Mouse (Mus musculus): Measurements from ENCODE around the gene Smarca2. TPM values are rescaled to one million over a fixed set of nuclear protein-coding genes. Genes with fewer than 3 reads are reported as not detected.
A peak's percentile ranks its signal among the peaks of the same experiment; 100 is the strongest.
"Not testable (repeated sequence)": the region's sequence is repeated elsewhere in the genome, so short reads cannot be mapped to it uniquely, and the experiment has no call there.

Smarca2 gene
- polyA plus RNA-seq, 2 experiments = 72.2 to 104 TPM

DNA sequence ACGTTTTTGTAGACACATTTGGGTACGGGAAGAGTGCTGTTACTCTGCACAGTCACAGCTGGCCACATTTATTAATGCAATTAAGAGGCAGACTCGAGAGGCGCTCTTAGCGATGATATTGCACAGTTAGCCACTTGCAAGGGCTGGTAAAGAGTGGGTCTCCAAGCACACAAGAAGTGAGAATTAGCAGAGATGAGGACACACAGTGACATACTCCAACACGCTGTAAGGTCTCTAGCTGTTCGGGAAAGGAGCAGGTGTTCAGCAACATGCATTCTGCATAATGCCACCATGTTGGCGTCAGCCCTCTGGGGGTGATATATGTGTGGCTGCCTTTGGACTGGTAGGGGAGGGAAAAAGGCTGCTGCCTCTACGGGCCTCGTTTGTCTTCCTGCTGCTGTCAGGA lies 129.9 kb downstream of the Smarca2 start:
- Histone ChIP-seq H3K4me2 (replicated peaks; ENCODE audit: low read depth, low read length, severe bottlenecking) (no peak overlapping the region), H3K36me3 (ENCODE audit: control insufficient read depth, insufficient read depth, low read length) (no peaks in the 10 kb centered on the region), H3K27ac (replicated peaks; ENCODE audit: low read depth, low read length) (no peak overlapping the region), H3K9me3 (ENCODE audit: control insufficient read depth, low read length) (no peaks in the 10 kb centered on the region), H3K27me3 (ENCODE audit: control insufficient read depth, insufficient read depth, low read length) (no peaks in the 10 kb centered on the region), H3K9ac (ENCODE audit: low read depth, low read length, severe bottlenecking) (no peak overlapping the region), H3K4me3 (replicated peaks; ENCODE audit: low read length) (no peak overlapping the region), H3K4me1 (ENCODE audit: control insufficient read depth, insufficient read depth, low read length) (peaks cover 23% of the 10 kb centered on the region)
- DNase-seq (ENCODE audit: low spot score) (no peak), ATAC-seq (ENCODE audit: low FRiP score, low read depth) (no peak)
- WGBS = 51% methylated on average over 10 of the region's 10 CpGs
- no peak for TF ChIP-seq POLR2A (IDR thresholded peaks at IDR 0.05; ENCODE audit: borderline replicate concordance, extremely low read depth, insufficient read depth, insufficient read length)

DNA sequence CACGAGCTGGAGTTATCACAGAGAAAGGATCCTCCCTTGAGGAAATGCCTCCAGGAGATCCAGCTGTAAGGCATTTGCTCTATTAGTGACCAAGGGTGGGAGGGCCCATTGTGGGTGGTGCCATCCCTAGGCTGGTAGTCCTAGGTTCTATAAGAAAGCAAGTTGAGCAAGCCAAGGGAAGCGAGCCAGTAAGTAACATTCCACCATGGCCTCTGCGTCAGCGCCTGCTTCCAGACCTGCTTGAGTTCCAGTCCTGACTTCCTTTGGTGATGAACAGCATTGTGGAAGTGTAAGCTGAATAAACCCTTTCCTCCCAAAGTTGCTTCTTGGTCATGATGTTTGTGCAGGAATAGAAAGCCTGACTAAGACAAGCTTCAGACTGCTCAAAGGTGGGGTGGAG lies 140.2 kb downstream of the Smarca2 start:
- not testable (repeated sequence) for DNase-seq (ENCODE audit: low spot score); H3K4me1 ChIP-seq (ENCODE audit: control insufficient read depth, insufficient read depth, low read length); H3K4me3 ChIP-seq (replicated peaks; ENCODE audit: low read length); H3K9ac ChIP-seq (ENCODE audit: low read depth, low read length, severe bottlenecking); H3K27ac ChIP-seq (replicated peaks; ENCODE audit: low read depth, low read length); H3K9me3 ChIP-seq (ENCODE audit: control insufficient read depth, low read length); H3K27me3 ChIP-seq (ENCODE audit: control insufficient read depth, insufficient read depth, low read length); ATAC-seq (ENCODE audit: low FRiP score, low read depth); H3K4me2 ChIP-seq (replicated peaks; ENCODE audit: low read depth, low read length, severe bottlenecking); H3K36me3 ChIP-seq (ENCODE audit: control insufficient read depth, insufficient read depth, low read length)
- WGBS = 85% methylated on average over 4 of the region's 4 CpGs

DNA sequence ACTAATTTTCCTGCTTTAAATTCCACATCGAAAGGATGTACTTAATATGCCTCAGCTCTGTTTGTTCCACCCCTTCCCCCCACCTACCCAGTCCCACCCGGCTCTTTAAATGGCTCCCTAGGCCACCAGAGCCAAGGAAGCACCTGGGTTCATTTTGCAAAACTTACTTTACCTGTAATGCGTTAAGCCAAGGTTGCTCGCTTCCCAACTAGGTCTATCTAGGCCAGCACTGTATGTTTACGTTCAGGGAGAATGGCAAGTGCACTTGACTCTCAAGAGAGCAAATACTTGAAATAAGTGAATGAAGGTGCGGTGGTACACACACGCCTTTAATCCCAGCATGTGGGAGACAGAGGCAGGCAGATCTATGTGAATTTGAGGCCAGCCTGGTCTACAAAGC lies 140.7 kb downstream of the Smarca2 start:
- Histone ChIP-seq H3K4me2 (replicated peaks; ENCODE audit: low read depth, low read length, severe bottlenecking) (no peak overlapping the region), H3K4me3 (replicated peaks; ENCODE audit: low read length) (no peak overlapping the region), H3K9me3 (ENCODE audit: control insufficient read depth, low read length) (no peaks in the 10 kb centered on the region), H3K36me3 (ENCODE audit: control insufficient read depth, insufficient read depth, low read length) (0 out of 2 replicates have a peak, but pooled peaks cover 4% of the 10 kb centered on the region), H3K4me1 (ENCODE audit: control insufficient read depth, insufficient read depth, low read length) (peaks cover 8% of the 10 kb centered on the region), H3K27me3 (ENCODE audit: control insufficient read depth, insufficient read depth, low read length) (no peaks in the 10 kb centered on the region), H3K9ac (ENCODE audit: low read depth, low read length, severe bottlenecking) (no peak overlapping the region), H3K27ac (replicated peaks; ENCODE audit: low read depth, low read length) (no peak overlapping the region)
- ATAC-seq (ENCODE audit: low FRiP score, low read depth) (no peak), DNase-seq (ENCODE audit: low spot score) (no peak)
- no peak for TF ChIP-seq POLR2A (IDR thresholded peaks at IDR 0.05; ENCODE audit: borderline replicate concordance, extremely low read depth, insufficient read depth, insufficient read length)
- 76% methylated on average over 7 of the region's 7 CpGs for WGBS

DNA sequence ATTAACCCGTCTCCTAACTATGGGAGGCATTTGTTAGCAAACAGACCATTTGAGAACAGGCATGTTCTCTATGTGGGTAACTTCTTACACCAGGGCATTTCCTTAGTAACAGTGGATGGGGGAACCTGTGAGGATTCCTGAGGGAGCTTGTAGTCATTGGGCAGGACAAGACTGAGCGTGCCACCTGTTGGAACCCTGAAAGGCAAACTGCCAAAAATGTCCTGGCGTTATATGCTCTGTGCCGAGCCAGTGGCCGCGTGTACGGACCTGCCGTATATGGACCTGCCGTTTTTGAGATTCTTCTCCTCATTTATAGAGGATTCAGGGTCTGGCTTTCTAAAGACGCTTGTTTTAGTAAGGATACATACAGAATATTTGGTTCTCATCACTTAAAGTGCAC lies 141.4 kb downstream of the Smarca2 start:
- DNase-seq (ENCODE audit: low spot score) (no peak), ATAC-seq (ENCODE audit: low FRiP score, low read depth) (no peak)
- WGBS = 69% methylated on average over 10 of the region's 10 CpGs
- Histone ChIP-seq H3K4me2 (replicated peaks; ENCODE audit: low read depth, low read length, severe bottlenecking) (no peak overlapping the region), H3K9ac (ENCODE audit: low read depth, low read length, severe bottlenecking) (no peak overlapping the region), H3K4me1 (ENCODE audit: control insufficient read depth, insufficient read depth, low read length) (peaks cover 8% of the 10 kb centered on the region), H3K4me3 (replicated peaks; ENCODE audit: low read length) (no peak overlapping the region), H3K36me3 (ENCODE audit: control insufficient read depth, insufficient read depth, low read length) (0 out of 2 replicates have a peak, but pooled peaks cover 4% of the 10 kb centered on the region), H3K27ac (replicated peaks; ENCODE audit: low read depth, low read length) (no peak overlapping the region), H3K27me3 (ENCODE audit: control insufficient read depth, insufficient read depth, low read length) (no peaks in the 10 kb centered on the region), H3K9me3 (ENCODE audit: control insufficient read depth, low read length) (no peaks in the 10 kb centered on the region)
- TF ChIP-seq POLR2A (IDR thresholded peaks at IDR 0.05; ENCODE audit: borderline replicate concordance, extremely low read depth, insufficient read depth, insufficient read length) = no peak

DNA sequence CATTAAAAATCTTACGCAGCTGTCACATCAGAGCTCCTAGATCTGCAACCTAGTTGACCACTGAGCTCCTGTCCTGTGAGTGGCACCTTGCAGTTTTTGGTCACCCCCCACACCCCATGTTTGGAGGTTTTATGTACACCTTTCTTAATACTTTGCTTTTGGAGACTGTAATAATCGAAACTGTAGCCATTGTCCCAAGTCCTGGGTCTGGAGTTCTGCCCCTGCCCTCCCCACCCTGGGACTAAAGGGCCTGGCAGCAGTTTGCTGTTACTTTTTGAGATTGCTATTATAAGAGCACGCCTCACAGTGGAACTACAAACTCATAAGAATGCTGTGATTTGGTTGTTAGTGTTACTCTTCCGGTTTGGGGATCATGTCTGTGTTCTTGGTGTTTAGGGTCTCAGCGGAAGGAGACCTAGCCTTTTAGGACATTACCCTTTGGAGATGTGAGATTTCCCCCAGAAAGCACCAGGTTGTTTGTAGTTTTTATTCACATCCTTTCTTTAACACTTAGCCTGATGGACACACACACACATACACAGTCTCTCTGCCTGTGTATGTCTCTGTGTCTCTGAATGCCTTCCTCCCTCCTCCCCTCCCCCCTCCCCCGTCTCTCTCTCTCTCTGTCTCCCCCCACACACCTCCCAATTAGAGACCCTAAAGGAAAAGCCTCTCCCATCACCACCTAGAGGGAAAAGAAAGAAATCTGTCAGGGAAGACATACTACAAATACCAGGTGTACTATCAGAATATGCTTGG lies 142.0 kb downstream of the Smarca2 start:
- Histone ChIP-seq H3K9ac (ENCODE audit: low read depth, low read length, severe bottlenecking) (peak overlapping the region; percentile 69), H3K27me3 (ENCODE audit: control insufficient read depth, insufficient read depth, low read length) (no peaks in the 10 kb centered on the region), H3K4me2 (replicated peaks; ENCODE audit: low read depth, low read length, severe bottlenecking) (peak overlapping the region; percentile 82), H3K9me3 (ENCODE audit: control insufficient read depth, low read length) (no peaks in the 10 kb centered on the region), H3K27ac (replicated peaks; ENCODE audit: low read depth, low read length) (peak overlapping the region; percentile 92), H3K36me3 (ENCODE audit: control insufficient read depth, insufficient read depth, low read length) (0 out of 2 replicates have a peak, but pooled peaks cover 4% of the 10 kb centered on the region), H3K4me3 (replicated peaks; ENCODE audit: low read length) (peak overlapping the region; percentile 47), H3K4me1 (ENCODE audit: control insufficient read depth, insufficient read depth, low read length) (peaks cover 8% of the 10 kb centered on the region)
- 46% methylated on average over 6 of the region's 6 CpGs for WGBS
- no peak for TF ChIP-seq POLR2A (IDR thresholded peaks at IDR 0.05; ENCODE audit: borderline replicate concordance, extremely low read depth, insufficient read depth, insufficient read length)
- ATAC-seq (ENCODE audit: low FRiP score, low read depth) (no peak), DNase-seq (ENCODE audit: low spot score) (no peak)
